Comparison of ENCODE assay signal across 7 mouse cellular contexts in the genomic region with DNA sequence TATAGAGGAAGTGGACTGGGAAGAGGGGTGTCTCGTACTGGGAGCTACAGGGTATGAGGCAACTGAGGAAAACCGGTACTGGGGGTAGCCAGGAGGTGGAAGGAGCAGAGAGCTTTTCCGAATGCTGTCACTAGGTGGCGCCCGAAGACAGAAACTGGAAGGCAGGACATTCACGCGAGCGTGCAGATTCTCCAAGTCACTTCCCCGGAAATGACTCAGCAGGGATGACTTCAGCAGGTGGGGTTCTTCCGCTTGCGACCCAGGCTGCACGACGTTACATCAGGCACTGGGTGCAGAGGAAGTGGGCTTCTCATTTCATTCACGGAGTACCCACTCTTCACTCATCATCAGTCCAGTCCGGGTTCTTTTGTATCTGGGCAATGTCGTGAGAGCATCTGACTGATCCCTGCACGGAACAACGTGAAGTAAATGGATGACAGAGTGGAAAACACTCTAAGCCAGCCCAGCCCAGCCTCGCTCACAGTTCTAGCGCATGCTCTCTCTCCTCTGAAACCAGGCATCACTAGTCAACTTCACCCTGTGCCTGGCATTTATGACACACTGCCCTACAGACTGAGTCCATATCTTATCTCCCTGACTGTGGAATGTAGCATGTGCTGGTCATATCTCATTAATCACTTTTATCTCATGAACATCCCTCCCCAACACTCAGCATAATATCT. TPM values are rescaled to one million over a fixed set of nuclear protein-coding genes. Genes with fewer than 3 reads are reported as not detected.
DNase-seq lines count a peak whose midpoint lies in the region; ATAC-seq lines count a peak whose summit lies in the region.

No protein-coding gene starts in this region.

- no peaks in the 10 kb centered on the region for H3K36me3 ChIP-seq in intestine, embryonic 15.5 days
- no peaks in the 10 kb centered on the region for H3K36me3 ChIP-seq in midbrain, embryonic 10.5 days

- H3K9me3 ChIP-seq in intestine, embryonic 15.5 days, result no peaks in the 10 kb centered on the region
- H3K9me3 ChIP-seq in midbrain, embryonic 10.5 days (replicated peaks), result peaks cover 6% of the 10 kb centered on the region; the same call in 1 of the 2 replicates

- intact Hi-C loops in left cerebral cortex, postnatal 25 days (cut with DNase I), result loop anchor here (1.0 to 5.0 kb wide), 3 partner anchors 88 to 452 kb away; no protein-coding TSS in a partner anchor

- H3K27me3 ChIP-seq in intestine, embryonic 15.5 days (replicated peaks), result no peaks in the 10 kb centered on the region
- peaks cover 15% of the 10 kb centered on the region; the same call in 1 of the 2 replicates for H3K27me3 ChIP-seq in midbrain, embryonic 10.5 days (ENCODE audit: low read depth, poor library complexity, severe bottlenecking)

- peak; percentile 93 for ATAC-seq in intestine, embryonic 15.5 days

- peak overlapping the region; percentile 27 for H3K4me3 ChIP-seq in intestine, embryonic 15.5 days (replicated peaks)
- peak overlapping the region; percentile 45 for H3K4me3 ChIP-seq in midbrain, embryonic 10.5 days

- no peak overlapping the region for H3K27ac ChIP-seq in intestine, embryonic 15.5 days
- peak overlapping the region; percentile 84 for H3K27ac ChIP-seq in midbrain, embryonic 10.5 days (replicated peaks)

- H3K4me1 ChIP-seq in intestine, embryonic 15.5 days (replicated peaks), result 0 out of 2 replicates have a peak, but pooled peaks cover 3% of the 10 kb centered on the region
- peaks cover 6% of the 10 kb centered on the region for H3K4me1 ChIP-seq in midbrain, embryonic 10.5 days

- H3K4me2 ChIP-seq in intestine, embryonic 15.5 days (replicated peaks), result peak overlapping the region; percentile 65

- WGBS in intestine, embryonic 15.5 days, result 9% methylated on average over 20 of the region's 20 CpGs
- 26% methylated on average over 20 of the region's 20 CpGs for WGBS in midbrain, embryonic 10.5 days

- DNase-seq in adrenal gland, adult (ENCODE audit: inconsistent age in 2 of 2, low spot score in 1 of 2), result peak; percentile 92 to 98
- DNase-seq in embryo, embryonic 10.5 days (ENCODE audit: low spot score), result peak; percentile 95
- DNase-seq in gastrocnemius, postnatal 25 days, result peak; percentile 83
- DNase-seq in left cerebral cortex, postnatal 25 days (ENCODE audit: low spot score in 2 of 2), result peak; percentile 95 to 98
- peak; percentile 91 for DNase-seq in midbrain, embryonic 10.5 days (ENCODE audit: low spot score)
- DNase-seq in right cerebral cortex, postnatal 4 days, result peak; percentile 98

- H3K9ac ChIP-seq in intestine, embryonic 15.5 days, result no peak overlapping the region

RNA-seq across cellular contexts. Expression of gene Tmprss13, which starts 18.3 kb away (rescaled TPM):
- under 1 TPM; 0.26 to 0.56 TPM for total RNA-seq in gastrocnemius, postnatal 25 days (2021)
- 0.36 and 0.40 TPM in 2 replicates for polyA plus RNA-seq in intestine, embryonic 15.5 days (2015; fragmentation: Nextera tagmentation; extraction: Ambion mirVana)
- not detected for total RNA-seq in left cerebral cortex, postnatal 25 days (2021)
- polyA plus RNA-seq in midbrain, embryonic 10.5 days (2016; fragmentation: Nextera tagmentation; extraction: Ambion mirVana), result 0.05 TPM in 1 of 2 replicates, not detected in the other

RNA-seq across cellular contexts. Expression of gene Il10ra, which starts 31.6 kb away (rescaled TPM):
- under 1 TPM; 0.56 to 0.74 TPM for total RNA-seq in gastrocnemius, postnatal 25 days (2021)
- 1.4 TPM in 2 replicates for polyA plus RNA-seq in intestine, embryonic 15.5 days (2015; fragmentation: Nextera tagmentation; extraction: Ambion mirVana)
- 1 to 10 TPM; 3.0 to 4.1 TPM for total RNA-seq in left cerebral cortex, postnatal 25 days (2021)
- 0.62 and 0.89 TPM in 2 replicates for polyA plus RNA-seq in midbrain, embryonic 10.5 days (2016; fragmentation: Nextera tagmentation; extraction: Ambion mirVana)
